Mouse (Mus musculus): Measurements from ENCODE around the gene Ddah1.

Gene Ddah1

GRCm38 (mm10) chr3:145817276-145817675, 58.8 kb downstream of the Ddah1 start:
- DNase-seq (ENCODE audit: low spot score) = no peak

- no peak for DNase-seq (ENCODE audit: low spot score)
These were observed 62.0 kb downstream of the Ddah1 start for GRCm38 (mm10) chr3:145820439-145820838.

DNA sequence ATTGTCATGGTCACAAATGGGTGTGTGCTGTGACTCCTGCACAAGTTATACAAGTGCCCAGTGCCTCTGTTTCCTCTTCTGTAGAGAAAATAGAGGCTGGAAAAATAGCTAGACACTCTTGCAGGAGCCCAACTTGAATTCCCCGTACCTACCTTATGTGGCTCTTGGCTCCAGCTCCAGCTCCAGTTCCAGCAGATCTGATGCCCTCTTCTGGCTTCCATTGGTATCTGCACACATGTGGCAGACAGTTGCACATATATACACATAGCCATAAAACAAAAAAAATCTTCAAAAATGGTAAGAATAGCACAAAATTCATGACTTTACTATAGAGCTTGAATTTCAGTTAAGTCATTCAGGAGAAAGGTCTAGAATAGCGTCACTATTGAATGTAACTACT, 62.5 kb downstream of the Ddah1 start:
- no peak for DNase-seq (ENCODE audit: low spot score)

DNA sequence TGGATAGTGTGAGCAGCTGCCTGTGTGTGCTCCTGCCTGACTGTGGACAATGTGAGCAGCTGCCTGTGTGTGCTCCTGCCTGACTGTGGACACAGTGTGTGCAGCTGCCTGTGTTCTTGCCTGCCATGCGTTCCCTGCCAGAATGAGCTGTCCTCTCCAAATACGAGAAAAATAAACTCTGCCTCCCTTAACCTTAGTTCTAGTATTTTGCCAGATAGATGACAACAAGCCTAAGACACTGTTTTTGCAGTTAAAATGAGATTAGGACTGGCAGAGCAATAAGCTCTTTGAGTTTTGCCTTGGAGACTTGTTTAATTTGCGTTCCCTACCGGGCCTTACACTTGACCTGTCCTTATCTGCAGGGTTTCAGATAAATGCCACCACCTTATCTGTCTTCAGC, 63.7 kb downstream of the Ddah1 start:
- no peak for DNase-seq (ENCODE audit: low spot score)

DNA sequence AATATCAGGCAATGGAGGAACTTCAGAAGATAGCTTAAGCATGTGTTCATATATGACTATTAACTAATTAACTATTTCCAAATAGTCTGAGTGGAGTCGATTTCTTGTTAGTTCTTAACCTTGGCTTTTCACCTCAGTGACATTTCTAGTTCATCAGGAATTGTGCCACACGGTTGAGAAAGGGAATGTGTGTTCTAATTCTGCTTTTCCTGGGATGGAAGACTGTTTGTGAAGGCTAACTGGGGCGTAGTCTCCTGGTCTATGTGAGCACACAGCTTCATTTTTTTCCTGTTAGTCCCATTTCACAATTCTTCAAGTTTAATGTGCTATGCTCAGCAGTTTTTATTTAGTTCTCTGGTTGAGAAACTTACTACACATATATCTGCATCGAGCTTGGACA, 65.2 kb downstream of the Ddah1 start:
- DNase-seq (ENCODE audit: low spot score) = no peak

- no peak for DNase-seq (ENCODE audit: low spot score)
These were observed 67.1 kb downstream of the Ddah1 start for GRCm38 (mm10) chr3:145825416-145826055.

- DNase-seq (ENCODE audit: low spot score) = no peak
These were observed 68.9 kb downstream of the Ddah1 start for GRCm38 (mm10) chr3:145827191-145828045.

DNA sequence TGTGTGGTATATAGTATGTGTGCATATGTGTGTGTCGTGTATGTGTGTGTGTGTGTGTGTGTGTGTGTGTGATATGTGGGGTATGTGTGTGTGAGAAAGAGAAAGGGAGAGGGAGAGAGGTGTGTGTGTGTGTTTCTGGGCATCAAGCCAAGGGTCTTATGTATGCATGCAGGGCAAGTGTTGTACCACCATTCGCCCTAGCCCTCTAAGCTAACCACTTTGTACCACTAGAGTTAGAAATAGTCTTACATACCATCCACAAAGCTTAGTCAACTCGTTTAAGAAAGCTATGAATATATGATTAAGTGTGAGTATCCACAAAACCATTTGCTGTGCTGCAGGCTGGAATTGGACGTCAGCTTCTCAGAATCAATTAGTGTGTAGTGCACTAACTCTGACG, 70.4 kb downstream of the Ddah1 start:
- DNase-seq (ENCODE audit: low spot score) = no peak

DNA sequence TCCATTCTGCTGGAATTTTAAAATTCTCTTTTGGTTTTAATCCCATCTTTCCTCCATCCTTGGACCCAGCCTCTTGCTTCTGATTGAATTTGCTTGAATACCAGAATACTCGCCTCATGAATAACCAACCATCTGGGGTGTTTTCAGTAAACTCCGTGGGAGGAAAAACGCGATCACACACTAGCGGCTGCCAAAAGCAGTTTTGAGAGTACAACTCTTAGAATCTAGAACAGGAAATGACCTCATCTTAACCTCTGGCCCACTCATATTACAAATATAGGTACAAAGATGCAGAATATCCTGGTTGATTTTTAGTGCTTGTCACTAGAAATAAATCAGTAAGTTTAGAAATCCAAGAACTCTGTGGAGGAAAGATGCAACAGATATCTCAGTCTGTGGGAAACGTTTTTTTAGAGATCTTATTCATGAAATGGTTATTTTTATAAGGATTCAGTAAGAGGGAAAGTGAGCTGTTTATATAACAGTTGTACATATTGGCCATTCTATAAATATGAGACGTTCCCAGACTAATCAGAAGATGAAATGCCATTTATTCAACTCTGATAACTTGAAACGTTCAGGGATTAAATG, 75.6 kb downstream of the Ddah1 start:
- DNase-seq (ENCODE audit: low spot score) = peak; percentile 21

- DNase-seq (ENCODE audit: low spot score) = no peak
These were observed 79.8 kb downstream of the Ddah1 start for GRCm38 (mm10) chr3:145838281-145838680.

DNA sequence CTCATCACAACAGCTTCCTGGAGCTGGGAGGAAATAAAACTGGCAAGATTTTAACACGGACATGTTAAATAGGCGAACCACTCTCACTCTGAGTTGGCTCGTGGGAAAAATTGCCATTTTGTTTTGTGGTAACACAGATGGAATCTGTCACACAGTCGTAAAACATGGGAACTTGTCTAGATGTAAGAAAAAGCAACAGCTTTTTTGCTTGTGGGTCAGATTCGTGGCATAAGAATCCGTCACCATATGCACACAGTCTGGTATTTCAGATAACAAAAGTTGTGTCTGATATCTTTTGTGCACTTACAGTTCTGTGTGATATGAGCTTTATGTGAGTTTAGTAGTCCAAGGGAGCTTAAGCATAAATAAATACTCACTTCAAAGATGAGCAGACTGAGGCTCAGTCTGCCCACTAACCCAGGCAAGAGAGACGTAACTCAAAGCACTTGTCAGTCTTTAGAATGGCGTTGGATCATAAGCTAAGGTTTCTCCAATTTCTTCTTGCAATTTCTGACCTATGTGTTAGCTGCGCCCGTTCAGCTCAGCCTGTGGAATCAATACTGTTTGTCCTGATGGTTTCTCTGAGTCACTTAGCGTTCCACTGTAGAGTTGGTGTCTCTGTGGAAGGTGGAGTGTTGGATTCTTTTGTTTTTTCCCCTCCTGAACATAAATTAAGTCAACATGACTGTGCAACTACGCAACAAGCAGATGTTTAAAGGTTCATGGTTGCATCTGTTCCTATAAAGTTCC, 83.7 kb downstream of the Ddah1 start:
- DNase-seq (ENCODE audit: low spot score) = no peak

DNA sequence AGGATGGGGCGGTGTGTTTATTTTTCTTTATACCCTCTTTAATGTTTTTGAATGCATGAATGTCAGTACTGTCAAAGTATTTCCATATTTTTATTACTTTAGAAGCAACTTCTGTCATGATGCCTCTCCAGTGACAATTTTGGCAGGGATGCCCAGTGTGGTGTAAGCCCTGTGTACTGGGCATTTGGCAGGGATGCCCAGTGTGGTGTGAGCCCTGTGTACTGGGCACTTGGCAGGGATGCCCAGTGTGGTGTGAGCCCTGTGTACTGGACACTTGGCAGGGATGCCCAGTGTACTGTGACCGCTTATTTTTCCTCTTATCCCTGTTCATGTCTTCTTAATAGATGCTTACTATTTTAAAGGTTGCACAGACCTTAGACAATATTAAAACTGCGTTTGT, 85.4 kb downstream of the Ddah1 start:
- no peak for DNase-seq (ENCODE audit: low spot score)

DNA sequence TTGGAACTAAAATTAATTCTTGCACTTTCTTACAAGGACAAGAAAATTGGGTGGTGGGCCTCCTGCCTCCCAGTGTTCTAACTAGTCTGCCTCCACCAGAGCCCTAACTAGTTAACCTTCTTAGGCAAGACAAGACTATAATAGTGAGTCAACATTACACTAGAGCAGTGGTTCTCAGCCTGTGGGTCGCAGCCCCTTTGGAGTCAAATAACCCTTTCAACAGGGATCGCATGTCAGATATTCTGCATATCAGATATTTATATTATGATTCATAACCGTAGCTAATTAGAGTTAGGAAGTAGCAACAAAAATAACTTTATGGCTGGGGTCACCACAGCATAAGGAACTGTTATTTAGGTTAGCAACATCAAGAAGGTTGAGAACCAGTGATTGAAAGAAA, 86.4 kb downstream of the Ddah1 start:
- no peak for DNase-seq (ENCODE audit: low spot score)

- DNase-seq (ENCODE audit: low spot score) = no peak
These were observed 87.8 kb downstream of the Ddah1 start for GRCm38 (mm10) chr3:145846255-145846654.

GRCm38 (mm10) chr3:145852041-145852440, 93.6 kb downstream of the Ddah1 start:
- DNase-seq (ENCODE audit: low spot score) = no peak

DNA sequence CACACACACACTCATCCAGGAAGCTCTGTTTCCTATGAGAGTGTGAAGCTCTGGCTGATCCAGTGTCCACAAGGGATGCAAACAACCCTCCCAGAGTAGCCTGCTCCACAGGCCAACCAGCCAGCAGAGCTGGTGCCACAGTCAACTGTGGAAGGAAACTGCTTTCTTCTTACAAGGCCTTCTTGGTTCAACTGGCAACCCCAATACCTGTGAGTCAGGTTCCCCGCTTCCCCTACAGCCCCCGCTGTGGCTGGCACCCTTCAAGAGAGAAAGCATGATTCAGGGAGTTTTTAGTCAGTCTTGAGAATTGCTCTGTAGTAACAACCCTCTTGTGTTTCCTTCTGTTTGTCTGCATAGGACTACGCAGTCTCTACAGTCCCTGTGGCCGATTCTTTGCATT, 94.3 kb downstream of the Ddah1 start:
- no peak for DNase-seq (ENCODE audit: low spot score)

GRCm38 (mm10) chr3:145853713-145854112, 95.2 kb downstream of the Ddah1 start:
- DNase-seq (ENCODE audit: low spot score) = no peak

DNA sequence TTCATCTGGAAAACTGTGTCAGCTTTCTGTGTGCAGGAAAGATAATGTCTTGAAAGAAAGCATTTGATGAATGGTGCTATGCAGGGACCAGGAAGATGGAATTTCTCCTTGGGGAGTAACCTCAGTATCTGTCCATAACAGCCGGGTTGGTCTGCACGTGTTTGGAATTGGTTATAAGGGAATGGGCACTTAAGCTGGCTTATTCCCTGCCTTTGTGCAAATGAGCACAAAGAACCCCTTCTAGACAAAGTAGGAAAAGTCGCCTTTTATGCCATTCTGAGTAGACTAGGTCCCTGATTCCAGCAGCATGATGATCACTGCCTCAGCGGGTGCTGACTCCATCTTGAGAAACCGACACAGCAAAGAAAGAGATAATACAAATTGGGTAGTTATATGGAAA, 96.0 kb downstream of the Ddah1 start:
- DNase-seq (ENCODE audit: low spot score) = no peak

GRCm38 (mm10) chr3:145855299-145855698, 96.8 kb downstream of the Ddah1 start:
- no peak for DNase-seq (ENCODE audit: low spot score)

DNA sequence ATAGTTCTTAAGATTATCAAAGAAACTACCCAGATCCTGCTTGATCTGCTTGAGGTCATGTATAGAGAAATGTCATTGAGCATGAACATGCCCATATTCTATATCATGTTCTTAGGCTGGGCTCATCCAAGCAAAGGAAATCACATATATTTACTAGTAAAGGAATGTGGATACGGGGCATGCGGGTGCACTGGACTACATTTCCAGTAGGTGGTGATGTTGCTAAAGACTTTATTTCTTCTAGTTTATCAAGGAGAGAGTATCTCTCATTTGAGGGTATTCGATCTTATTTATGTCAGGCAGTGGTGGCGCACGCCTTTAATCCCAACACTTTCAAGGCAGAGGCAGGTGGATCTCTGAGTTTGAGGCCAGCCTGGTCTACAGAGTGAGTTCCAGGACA, 99.9 kb downstream of the Ddah1 start:
- no peak for DNase-seq (ENCODE audit: low spot score)

DNA sequence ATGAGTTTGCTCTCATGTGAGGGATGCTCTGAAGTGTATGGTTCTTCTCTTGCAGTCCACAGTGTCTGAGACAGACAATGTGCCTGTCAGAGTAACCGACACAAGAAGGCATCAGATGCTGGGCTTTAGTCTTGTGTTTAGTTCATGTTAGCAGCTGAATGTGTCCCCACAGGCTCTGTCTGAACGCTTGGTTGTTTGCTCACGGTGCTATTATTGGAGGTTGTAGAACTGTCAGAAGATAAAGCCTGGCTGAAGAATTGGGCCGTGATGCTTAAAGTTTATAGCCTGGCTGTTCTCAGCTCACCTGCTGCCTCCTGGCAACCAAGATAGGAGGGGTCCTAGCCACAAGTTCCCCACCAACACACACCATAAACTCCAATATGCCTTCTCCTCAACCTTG, 104.0 kb downstream of the Ddah1 start:
- DNase-seq (ENCODE audit: low spot score) = no peak

GRCm38 (mm10) chr3:145864033-145864712, 105.7 kb downstream of the Ddah1 start:
- no peak for DNase-seq (ENCODE audit: low spot score)

Measured in layer of hippocampus, adult 9-10 months (tissue).